Mouse (Mus musculus) cerebellum, postnatal 36 days (tissue): ENCODE results near the gene Pbxip1.
"Not testable (repeated sequence)": the region's sequence is repeated elsewhere in the genome, so short reads cannot be mapped to it uniquely, and the experiment has no call there.

Experiments
- DNase-seq, 2 experiments: peaks; one replicate each; pipeline ENCODE4 v3.0.0; 2021 to 2022; ENCODE audit warnings: mixed read lengths in 2 of 2

Pbxip1 gene

DNA sequence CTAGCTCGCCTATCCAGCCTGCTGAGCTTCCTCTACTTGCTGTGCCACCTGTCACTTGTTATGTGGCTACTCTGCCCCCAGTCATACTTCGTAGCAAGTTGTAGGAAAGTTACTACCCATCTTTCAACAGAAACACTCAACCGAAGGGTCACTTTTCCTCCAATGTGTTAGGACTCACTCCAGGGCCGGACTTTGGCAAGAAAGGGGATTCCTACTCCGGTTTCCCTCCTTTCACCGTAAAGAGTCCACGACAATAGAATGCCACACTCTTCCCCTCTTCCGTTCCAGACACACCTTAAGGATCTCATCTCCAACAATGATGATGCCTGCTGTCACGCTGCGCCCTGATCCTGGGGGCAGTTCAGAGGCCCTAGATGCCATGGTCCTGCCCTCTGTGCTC, 25.6 kb upstream of the Pbxip1 start:
- no peak for DNase-seq

DNA sequence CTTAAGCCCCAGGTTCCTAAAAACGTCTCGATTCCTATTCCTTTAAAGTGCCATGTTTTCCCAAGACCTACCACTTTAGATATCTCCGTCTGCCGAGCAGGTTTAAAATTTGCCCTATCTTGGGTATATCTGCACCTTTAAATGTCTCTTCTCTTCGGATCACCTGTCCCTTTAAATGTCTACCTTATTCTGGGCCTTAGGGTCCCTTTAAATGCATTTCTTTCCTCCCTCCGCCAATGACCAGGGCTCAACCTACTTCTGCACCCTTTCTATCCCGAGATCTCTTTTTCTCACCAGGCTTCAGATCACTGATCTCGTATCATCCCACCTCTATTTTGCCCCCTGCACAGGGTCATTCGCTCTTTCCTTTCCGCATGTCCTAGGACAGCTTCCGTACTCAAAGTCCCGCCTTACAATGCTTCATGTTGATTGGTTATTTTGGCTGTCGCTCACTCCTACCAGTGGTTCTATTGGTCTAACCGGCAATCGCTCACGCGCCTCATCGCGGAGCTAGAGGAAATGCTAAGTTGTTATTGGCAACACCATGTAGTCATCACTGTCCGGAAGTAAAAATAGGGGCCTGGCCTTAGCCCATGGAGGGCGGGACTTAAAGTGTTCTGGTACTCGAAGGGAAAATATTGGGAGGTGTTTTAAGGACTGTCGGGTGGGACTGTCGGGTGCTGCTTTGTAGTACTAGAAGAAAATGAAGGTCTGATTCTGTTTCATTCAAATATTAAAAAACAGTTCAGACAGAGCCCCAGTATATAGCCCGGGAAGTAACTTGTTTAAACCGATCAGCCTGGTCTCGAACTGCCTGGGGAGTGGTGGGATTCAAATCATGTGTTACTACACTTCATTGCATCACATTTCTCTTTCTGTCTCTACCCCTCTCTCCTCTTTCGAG, 24.8 kb upstream of the Pbxip1 start, which contains the start of gene Flad1:
Flad1 (minus strand) TSS at position 381 of the 904 bp plus-strand sequence.
- peak; percentile 96 to 100 for DNase-seq

DNA sequence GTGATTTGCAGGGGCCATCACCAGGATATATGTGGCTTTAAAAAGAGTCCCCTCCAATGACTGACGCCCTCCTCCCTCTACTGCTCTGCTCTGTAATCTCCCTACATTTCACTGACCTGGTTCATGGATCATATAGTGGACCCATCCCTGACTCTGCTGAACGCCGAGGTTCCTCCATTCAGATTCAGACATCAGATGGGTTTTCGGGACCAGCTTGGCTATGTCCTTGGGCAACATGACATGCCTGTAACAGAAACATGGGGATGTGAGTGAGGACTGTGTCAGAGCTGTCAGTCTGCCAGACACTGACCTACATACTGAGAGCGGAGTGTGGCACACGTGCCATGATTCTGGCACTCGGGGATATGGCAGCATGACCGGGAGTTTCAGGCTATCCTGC, 20.3 kb upstream of the Pbxip1 start:
- DNase-seq = no peak

DNA sequence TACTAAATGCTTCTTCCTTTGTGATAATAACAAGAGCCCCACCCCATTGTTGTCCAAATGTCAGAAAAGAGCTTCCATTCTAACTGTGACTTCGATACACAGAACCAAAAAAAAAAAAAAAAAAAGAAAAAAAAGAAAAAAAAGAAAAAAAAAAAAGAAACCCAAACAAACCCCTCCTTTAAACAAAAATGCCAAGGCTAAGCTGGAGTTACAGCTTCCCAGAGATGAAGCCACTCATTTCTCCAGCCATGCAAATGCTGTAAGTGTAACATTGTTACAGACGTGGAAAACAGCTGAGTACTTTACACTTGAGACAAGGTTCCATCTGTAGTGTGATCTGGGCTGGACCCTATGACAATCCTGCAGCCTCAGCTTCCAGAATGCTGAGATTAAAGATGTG, 19.4 kb upstream of the Pbxip1 start:
- DNase-seq = no peak

DNA sequence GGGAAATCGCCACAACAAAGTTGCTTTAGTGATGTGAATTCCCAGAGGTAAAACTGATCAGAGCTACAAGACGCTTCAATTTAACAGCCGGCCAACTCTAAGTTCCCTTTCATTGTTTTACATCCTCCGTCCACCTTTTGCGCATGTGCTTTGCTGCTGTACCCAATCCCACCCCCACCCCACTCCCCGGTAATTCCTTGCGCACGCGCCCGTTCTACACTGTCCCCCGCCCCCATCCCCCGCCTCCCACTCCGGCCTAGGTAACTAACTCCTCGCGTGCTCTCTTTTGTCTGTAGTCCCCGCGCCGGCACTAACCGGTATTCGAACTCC, 18.7 kb upstream of the Pbxip1 start:
- DNase-seq = no peak

DNA sequence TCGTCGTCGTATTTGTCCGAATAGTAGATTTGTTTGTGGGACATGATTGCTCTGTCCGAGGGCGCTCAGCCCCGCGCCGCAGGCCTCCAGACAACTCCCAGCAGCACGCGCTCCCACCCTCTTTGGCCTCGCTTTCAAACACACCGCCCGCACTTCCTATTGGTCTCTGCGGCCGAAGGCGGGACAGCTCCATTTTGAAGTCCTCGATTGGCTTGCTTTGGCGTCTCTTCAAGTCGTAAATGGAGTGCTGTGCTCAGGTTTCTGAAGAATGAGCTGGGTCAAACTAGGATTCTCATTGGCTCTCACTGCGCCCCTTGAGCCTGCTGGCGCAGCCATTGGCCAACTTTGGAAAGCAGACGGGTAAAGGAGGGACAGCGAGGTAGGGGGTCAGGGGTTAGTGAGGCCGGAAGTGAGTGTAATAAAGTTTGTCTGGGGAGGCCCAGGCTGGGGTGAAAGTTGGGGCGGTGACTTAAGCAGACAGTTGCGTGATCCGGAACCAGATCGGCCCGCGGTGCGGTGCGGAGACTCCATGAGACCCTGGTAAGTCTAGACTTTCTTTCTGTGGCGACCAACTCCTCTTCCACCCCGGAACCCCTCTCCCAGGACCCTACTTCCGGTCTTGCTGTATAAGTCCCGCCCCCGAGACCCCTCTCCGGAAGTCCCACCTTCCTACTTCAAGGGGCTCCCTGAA, 18.2 kb upstream of the Pbxip1 start, which contains the start of the genes Cks1b and Shc1:
Cks1b (minus strand) TSS at position 214 of the 691 bp plus-strand sequence.
Shc1 (plus strand) TSS at position 274 of the 691 bp plus-strand sequence.
- DNase-seq = peak; percentile 83 to 86

DNA sequence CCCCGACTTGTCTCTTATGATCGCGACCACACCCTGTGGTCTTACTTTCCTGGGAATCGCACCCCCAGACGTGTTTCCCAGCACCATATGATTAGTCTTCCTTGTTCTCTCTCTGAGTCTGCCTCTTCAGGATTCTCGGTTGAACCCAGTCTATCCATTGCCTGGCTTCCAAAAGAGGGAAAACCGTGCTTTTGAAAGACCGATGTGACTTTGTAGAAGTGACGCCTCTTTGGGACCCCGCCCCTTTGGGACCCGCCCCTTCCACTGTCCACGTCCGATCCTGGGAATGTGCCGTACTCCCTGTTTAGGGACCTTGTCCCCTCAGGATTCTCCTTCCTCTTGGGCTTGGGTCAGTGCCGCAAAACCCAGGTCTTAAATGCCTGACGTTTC, 17.6 kb upstream of the Pbxip1 start:
- DNase-seq = peak in 1 of 2 experiments; percentile 37

DNA sequence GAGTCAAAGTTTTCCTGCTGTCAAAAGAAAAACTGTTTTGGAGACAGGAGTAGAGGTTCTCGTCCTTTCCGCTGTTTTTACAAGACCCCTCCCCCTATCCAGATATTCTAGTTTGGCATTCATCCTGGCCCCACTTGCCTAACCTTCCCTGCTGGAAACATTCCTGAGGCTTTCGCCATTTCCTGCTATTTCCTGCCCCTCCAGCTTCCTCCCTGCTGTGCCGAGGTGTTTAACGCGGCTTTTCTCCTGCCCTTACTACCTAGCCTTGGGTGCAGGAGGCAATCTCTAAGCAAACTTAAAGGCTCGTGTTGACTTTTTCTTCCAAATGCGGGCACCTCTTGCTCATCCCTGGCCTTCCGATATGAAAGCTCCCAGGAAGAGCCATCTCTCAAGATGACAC, 16.9 kb upstream of the Pbxip1 start:
- no peak for DNase-seq

DNA sequence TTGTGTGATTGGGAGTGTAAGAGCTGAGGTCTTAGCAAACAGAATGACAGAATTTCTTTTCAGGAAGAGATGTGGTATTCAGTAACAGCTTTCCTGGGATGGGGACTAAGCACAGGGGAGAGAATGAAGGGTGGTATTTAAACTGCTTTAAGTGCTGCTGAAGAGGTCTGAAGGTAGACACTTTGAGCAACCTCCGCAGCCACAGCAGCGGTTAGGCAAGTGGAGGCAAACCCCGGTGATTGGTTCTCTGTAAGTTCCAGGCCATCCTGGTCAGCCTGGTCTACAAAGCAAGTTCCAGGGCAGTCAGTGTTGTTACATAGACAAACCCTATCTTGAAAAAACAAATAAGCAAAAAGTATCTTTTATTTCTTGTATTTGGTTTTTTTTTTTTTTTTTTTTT, 16.5 kb upstream of the Pbxip1 start:
- no peak for DNase-seq

DNA sequence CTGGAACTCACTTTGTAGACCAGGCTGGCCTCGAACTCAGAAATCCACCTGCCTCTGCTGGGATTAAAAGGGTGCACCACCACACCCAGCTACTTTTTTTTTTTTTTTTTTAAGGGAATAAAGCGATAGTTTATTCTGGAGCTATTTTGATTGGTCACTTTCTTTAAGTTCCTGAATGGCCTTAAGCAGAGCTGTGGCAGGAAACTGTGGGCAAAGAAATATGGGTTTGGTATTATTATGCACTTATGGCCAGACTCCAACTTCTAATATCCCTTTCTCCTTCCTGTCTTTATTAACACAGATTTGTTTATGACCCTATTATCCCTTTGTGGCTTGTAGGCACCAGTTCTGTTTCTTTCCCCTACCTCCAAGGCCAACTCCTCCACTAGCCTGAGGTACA, 16.1 kb upstream of the Pbxip1 start:
- DNase-seq = no peak

DNA sequence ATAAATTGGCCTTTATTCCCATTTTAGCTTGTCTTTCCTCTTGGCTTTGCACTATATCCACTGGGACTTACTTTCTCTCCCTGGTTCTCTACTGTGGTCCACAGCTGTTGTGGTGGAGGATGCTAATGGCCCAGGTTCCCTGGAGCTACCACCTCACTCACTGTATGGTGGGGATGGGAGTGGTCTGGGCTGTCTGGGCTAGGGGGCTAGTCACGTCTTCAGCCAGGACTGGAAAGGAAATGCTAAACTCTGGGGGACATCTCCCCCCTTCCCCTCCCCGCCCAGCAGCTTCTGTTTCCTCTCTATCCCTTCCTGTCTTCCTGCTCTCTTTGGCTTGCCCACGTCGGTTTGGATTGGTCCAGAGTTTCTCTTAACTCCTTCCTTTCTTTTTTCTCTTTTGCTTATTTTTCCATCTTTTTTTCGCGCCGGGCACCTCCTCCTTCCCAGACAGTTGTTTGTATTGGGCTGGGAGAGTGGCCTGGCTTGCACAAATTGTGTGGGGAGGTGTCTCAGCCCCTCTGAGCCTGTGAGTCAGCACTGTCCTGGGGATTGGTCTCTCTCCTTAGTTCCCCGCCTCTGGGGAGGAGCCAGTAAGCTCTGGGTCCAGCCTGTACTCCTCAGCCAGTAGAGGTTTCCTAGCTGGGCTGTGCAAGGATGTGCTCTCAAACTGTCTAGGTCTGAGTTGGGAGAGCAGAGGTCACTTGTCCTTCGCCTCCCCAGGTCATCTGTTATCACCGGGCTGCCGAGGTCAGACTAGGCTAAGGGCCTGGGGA, 15.3 kb upstream of the Pbxip1 start:
- DNase-seq = peak; percentile 49 to 51

DNA sequence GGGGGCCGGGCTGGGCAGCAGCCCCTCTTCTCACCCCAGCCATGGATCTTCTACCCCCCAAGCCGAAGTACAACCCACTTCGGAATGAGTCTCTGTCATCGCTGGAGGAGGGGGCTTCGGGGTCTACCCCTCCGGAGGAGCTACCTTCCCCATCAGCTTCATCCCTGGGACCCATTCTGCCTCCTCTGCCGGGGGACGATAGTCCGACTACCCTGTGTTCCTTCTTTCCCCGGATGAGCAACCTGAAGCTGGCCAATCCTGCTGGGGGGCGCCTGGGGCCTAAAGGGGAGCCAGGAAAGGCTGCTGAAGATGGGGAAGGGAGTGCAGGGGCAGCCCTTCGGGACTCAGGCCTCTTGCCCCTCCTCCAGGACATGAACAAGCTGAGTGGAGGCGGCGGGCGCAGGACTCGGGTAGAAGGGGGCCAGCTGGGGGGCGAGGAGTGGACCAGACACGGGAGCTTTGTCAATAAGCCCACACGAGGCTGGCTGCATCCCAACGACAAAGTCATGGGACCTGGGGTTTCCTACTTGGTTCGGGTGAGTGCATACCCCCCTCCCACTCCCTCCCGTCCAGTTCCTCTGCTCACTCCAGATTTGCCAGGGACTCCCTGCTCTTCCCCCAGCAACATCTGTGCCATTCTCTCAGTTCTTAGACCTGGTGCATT, 14.6 kb upstream of the Pbxip1 start:
- no peak for DNase-seq

DNA sequence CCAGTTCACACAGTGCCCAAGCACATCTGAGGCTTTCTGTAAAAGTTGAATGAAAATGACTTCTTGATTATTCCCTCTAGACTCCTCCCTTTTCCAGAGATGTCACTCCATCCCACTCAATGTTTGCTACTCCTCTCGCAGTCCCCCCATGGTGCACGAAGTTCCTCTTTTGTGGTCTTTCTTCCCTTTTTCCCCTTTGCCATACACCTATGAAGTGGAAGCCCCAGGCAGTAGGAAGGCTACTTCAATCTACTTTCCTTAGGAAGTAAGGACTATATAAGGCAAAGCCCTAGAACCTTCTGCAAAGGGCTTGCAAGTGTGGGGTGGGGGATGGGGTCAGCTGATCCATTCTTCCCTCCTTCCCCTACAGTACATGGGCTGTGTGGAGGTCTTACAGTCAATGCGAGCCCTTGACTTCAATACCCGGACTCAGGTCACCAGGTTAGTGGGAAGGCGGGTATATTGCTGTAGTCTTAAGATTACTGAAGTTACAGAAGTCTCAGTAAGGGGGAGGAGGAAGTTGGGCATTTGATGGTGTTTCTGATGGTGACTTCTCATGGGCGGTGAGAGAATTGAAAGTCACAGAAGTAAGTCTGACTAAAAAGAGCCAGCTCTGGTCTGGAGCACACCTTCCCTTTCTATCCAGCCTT, 13.8 kb upstream of the Pbxip1 start:
- no peak for DNase-seq

DNA sequence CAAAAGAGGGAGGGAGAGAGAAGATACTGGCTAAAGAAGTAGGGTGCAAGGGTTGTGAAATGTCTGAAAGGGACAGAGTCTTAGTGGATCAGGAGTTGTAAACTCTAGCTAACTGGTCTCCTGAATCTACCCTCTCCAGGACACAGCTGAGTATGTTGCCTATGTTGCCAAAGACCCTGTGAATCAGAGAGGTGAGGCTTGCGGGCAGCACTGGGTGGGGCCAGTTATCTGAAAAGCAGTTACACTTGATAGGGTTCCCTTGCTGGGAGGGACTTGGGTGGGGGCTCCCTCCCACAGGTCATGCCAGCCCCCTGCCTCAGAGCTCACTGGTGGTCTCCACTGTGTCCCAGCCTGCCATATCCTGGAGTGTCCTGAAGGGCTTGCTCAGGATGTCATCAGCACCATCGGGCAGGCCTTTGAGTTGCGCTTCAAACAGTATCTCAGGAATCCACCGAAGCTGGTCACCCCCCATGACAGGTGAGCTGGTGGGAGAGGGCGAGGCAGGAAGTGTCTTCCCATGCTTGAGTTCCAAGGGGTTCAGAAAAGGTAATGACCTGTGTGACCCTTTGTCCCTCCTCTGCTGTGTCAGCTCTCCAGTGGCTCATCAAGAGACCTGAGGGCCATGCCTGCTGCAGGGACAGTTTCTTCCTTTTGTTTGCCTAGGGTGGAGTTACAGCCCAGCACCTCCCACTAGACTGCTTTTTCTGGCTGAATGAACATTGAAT, 11.9 kb upstream of the Pbxip1 start:
- DNase-seq = no peak

DNA sequence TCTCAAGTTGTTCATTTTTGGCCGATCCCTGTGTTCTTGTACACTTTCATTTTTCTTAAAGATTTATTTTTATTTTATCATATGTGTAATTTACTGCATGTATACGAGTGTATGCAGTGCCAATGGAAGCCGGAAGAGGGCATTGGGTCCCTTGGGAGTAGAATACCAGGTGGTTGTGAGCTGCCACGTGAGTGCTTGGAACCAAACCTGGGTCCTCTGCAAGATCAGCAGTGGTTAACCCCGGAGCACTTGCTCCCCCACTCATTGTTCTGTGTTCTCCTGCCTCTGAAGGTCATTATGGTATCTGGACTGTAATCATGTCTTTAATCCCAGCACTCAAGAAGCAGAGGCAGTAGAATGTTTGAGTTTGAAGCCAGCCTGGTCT, 11.4 kb upstream of the Pbxip1 start:
- DNase-seq = no peak

DNA sequence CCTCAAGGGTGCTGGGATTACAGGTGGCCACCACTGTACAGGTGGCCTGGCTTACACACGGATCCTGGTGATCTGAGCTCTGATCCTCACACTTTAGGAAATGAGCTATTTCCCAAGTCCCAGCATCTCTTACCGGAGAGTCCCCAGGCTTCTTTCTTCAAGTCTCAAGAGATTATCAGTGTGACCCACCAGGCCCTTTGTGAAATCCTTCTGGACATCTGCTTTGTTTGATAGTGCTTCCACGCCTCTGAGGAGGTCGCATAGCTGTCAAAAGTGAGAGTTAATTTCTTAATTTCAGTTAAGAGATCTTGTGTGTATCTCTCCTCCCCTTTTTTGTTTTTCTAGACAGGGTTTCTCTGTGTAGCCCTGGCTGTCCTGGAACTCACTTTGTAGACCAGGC, 10.6 kb upstream of the Pbxip1 start:
- no peak for DNase-seq

DNA sequence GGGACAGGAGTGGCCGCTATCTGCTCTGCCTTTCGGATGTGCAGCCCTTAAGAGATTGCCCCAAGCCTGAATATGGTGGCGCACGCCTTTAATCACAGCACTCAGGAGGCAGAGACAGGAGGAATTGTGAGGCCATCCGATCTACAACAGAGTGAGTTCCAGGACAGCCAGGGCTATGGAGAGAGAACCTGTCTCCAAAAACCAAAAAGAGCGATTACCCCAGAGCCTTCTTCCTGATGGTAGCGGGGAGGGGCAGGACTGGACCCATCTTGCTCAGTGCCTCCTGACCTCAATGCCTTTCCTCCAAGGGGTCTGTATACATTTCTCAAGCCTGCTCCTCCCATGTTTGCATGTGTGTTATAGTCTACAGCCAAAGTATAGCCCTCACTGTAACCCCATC, 7.5 kb upstream of the Pbxip1 start:
- not testable (repeated sequence) for DNase-seq

DNA sequence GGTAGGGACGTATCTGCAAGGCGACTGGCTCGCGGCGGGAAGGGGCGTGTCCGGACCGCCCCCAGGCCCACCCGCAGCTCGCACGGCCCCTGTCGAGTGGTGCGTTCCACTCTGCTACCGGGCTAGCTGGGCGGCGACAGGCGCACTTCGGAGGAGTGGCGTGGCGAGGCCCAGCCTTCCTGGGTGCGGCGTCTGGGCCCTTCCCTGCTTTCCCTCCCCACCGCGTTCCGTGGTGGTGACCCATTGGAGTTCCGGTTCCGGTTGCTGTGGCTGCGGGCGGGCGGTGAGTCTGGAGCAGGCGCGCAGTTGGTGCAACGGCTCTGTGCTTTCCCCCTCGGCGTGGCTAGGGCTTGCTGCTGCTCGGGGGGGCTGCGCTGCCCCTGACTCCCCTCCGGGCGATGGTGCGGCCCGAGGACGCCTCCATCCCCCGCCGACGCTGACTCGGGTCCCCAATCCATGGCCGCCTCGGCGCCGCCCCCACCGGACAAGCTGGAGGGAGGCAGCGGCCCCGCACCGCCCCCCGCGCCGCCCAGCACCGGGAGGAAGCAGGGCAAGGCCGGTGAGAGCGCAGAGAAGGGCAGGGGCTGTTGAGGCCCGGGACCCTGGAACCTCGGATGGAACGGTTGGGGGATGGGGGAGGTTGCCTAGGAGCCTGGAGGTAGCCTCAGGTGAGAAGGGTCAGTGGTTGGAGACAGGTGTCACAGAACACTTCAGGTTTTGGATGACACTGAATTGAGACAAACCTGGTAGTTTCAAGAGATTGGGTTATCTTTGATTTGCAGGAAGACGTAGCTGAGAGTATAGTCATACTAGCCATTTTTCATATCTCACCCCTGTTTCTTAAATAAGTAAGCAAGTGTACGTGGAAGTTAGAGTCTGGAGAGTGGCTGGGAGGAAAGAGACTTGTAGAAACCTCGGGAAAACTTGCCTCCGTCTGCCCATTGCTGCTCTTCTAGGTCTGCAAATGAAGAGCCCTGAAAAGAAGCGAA, 6.0 kb upstream of the Pbxip1 start, which contains the start of gene Pygo2:
Pygo2 (plus strand) TSS at position 44 of the 989 bp plus-strand sequence.
- DNase-seq = peak; percentile 86 to 92

DNA sequence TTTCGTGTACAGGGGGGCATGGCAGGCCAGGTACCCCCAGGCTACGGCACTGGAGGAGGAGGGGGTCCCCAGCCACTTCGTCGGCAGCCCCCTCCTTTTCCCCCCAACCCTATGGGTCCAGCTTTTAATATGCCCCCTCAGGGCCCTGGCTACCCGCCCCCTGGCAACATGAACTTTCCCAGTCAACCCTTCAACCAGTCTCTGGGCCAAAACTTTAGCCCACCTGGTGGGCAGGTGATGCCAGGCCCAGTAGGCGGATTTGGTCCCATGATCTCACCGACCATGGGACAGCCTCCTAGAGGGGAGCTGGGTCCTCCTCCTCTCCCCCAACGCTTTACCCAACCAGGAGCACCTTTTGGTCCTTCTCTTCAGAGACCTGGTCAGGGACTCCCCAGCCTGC, 3.9 kb upstream of the Pbxip1 start:
- no peak for DNase-seq

DNA sequence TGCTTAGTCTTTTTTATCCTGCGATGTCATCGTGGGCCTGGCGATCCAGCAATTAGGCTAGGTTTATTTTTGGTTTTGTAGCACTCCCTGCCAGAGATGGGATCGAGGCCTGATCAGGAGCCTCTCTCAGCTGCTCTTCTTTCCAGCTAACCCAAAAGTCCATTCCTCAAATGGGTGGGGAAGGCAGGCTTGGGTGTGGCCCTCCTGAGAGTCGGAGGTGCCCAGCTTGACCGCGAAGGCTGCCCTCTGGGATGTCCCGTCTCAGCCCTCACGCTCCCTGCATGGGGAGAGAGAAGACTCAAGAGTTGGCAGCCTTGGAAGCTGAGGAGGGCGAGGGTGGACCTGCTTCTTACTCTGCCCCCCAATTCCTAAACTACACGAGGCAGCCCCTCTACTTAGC, 2.0 kb upstream of the Pbxip1 start:
- no peak for DNase-seq
